ENCODE assay signal across 8 mouse cellular contexts in genomic region chr7:47132180-47132930, GRCm38 (mm10). TPM values are rescaled to one million over a fixed set of nuclear protein-coding genes. Genes with fewer than 3 reads are reported as not detected.
DNase-seq lines count a peak whose midpoint lies in the region; ATAC-seq and TF ChIP-seq lines count a peak whose summit lies in the region.

No protein-coding gene starts in this region.

- under 1% methylated on average over 58 of the region's 65 CpGs for WGBS in forebrain, embryonic 13.5 days
- 1% methylated on average over 65 of the region's 65 CpGs for WGBS in intestine, postnatal 0 days
- WGBS in liver, embryonic 12.5 days (ENCODE audit: insufficient replicate concordance), result 1% methylated on average over 64 of the region's 65 CpGs

- 0 out of 2 replicates have a peak, but pooled peaks have one; percentile 1 for TF ChIP-seq CTCF in intestine, postnatal 0 days (IDR thresholded peaks at IDR 0.05; ENCODE audit: low read depth)

- peaks cover 8% of the 10 kb centered on the region for H3K4me1 ChIP-seq in forebrain, embryonic 13.5 days
- H3K4me1 ChIP-seq in intestine, postnatal 0 days (replicated peaks; ENCODE audit: control insufficient read depth, insufficient read depth, low read length), result no peaks in the 10 kb centered on the region
- H3K4me1 ChIP-seq in liver, embryonic 12.5 days, result 0 out of 2 replicates have a peak, but pooled peaks cover 4% of the 10 kb centered on the region

- no peaks in the 10 kb centered on the region for H3K36me3 ChIP-seq in forebrain, embryonic 13.5 days (ENCODE audit: poor library complexity, severe bottlenecking)
- H3K36me3 ChIP-seq in intestine, postnatal 0 days (ENCODE audit: control insufficient read depth, insufficient read depth), result no peaks in the 10 kb centered on the region
- no peaks in the 10 kb centered on the region for H3K36me3 ChIP-seq in liver, embryonic 12.5 days

- H3K4me2 ChIP-seq in forebrain, embryonic 13.5 days, result peak overlapping the region; percentile 78
- peak overlapping the region; percentile 71 for H3K4me2 ChIP-seq in intestine, postnatal 0 days (replicated peaks; ENCODE audit: low read depth)
- peak overlapping the region; percentile 71 for H3K4me2 ChIP-seq in liver, embryonic 12.5 days

- ATAC-seq in forebrain, embryonic 13.5 days, result peak; percentile 90
- ATAC-seq in intestine, postnatal 0 days, result 0 out of 2 replicates have a peak, but pooled peaks have one; percentile 16
- no peak for ATAC-seq in liver, embryonic 12.5 days

- H3K9me3 ChIP-seq in forebrain, embryonic 13.5 days (replicated peaks), result no peaks in the 10 kb centered on the region
- no peaks in the 10 kb centered on the region for H3K9me3 ChIP-seq in intestine, postnatal 0 days (ENCODE audit: control insufficient read depth)
- H3K9me3 ChIP-seq in liver, embryonic 12.5 days (replicated peaks), result no peaks in the 10 kb centered on the region

- peak overlapping the region; percentile 77 for H3K4me3 ChIP-seq in forebrain, embryonic 13.5 days
- H3K4me3 ChIP-seq in intestine, postnatal 0 days (ENCODE audit: low read depth, low read length), result peak overlapping the region; percentile 37
- H3K4me3 ChIP-seq in liver, embryonic 12.5 days, result peak overlapping the region; percentile 51

- peak; percentile 20 for DNase-seq in kidney, adult 18-20 months
- DNase-seq in kidney, adult 8-10 months, result no peak
- DNase-seq in cerebellum, adult 11 months, result peak; percentile 34
- peak; percentile 78 for DNase-seq in retina, postnatal 1 day
- no peak for DNase-seq in urinary bladder, postnatal 10 days (ENCODE audit: low spot score)

- H3K27me3 ChIP-seq in forebrain, embryonic 13.5 days, result peaks cover 31% of the 10 kb centered on the region
- H3K27me3 ChIP-seq in intestine, postnatal 0 days (replicated peaks; ENCODE audit: control insufficient read depth, insufficient read depth, low read length), result peaks cover 39% of the 10 kb centered on the region
- peaks cover 65% of the 10 kb centered on the region for H3K27me3 ChIP-seq in liver, embryonic 12.5 days (replicated peaks)

- H3K9ac ChIP-seq in forebrain, embryonic 13.5 days, result peak overlapping the region; percentile 85
- no peak overlapping the region for H3K9ac ChIP-seq in intestine, postnatal 0 days (ENCODE audit: low read depth, low read length)
- no peak overlapping the region for H3K9ac ChIP-seq in liver, embryonic 12.5 days

- peak overlapping the region; percentile 75 for H3K27ac ChIP-seq in forebrain, embryonic 13.5 days
- no peak overlapping the region for H3K27ac ChIP-seq in intestine, postnatal 0 days (ENCODE audit: low read depth, low read length)
- H3K27ac ChIP-seq in liver, embryonic 12.5 days, result no peak overlapping the region

RNA-seq across cellular contexts. Expression of gene Ptpn5, which starts 1.1 kb away (rescaled TPM):
- polyA plus RNA-seq in forebrain, embryonic 13.5 days (2015; fragmentation: Nextera tagmentation; extraction: Ambion mirVana), result 38.8 and 46.9 TPM in 2 replicates
- 0.48 and 0.69 TPM in 2 replicates for polyA plus RNA-seq in intestine, postnatal 0 days (2015; fragmentation: Nextera tagmentation; extraction: Ambion mirVana)
- 0.23 TPM in 1 of 2 replicates, not detected in the other for polyA plus RNA-seq in liver, embryonic 12.5 days (2016; fragmentation: Nextera tagmentation; extraction: Ambion mirVana)

Comparison
In these comparisons a context has a peak if more than half of its experiments do, and no peak if none do; other contexts are left out.
1. DNase-seq: peak in kidney, adult 18-20 months (single experiment), cerebellum, adult 11 months (single experiment) and retina, postnatal 1 day (single experiment); none in kidney, adult 8-10 months (0 of 2) and urinary bladder, postnatal 10 days (single experiment).
2. RNA of gene Ptpn5, which starts 1.1 kb away (polyA plus RNA-seq): 38.8 to 46.9 TPM in forebrain, embryonic 13.5 days; 0.48 to 0.69 TPM in intestine, postnatal 0 days and 0.23 TPM in liver, embryonic 12.5 days; every median in the first group is over 10 times any median in the second.
3. Peak in every context shown above with its lines, with median percentiles within 50 percentile points of each other: H3K4me2 ChIP-seq and H3K4me3 ChIP-seq.